Mouse (Mus musculus) bone marrow, adult 2 months (tissue): ENCODE results near the gene Evx1.

ENCODE experiments used
- CTCF ChIP-seq: fragments of 200-500 bp; IDR thresholded peaks from 2 replicates; pipeline ENCODE4 v1.5.1; 2011; ENCODE audit warnings: low read length, control low read depth; ENCODE audit not compliant: control insufficient read depth, insufficient read depth
- POLR2A ChIP-seq: fragments of 200-500 bp; IDR thresholded peaks from 2 replicates; pipeline ENCODE4 v1.6.1; 2011; ENCODE audit warnings: low read depth, mild to moderate bottlenecking, control low read depth, low read length, borderline replicate concordance; ENCODE audit not compliant: control insufficient read depth

DNA sequence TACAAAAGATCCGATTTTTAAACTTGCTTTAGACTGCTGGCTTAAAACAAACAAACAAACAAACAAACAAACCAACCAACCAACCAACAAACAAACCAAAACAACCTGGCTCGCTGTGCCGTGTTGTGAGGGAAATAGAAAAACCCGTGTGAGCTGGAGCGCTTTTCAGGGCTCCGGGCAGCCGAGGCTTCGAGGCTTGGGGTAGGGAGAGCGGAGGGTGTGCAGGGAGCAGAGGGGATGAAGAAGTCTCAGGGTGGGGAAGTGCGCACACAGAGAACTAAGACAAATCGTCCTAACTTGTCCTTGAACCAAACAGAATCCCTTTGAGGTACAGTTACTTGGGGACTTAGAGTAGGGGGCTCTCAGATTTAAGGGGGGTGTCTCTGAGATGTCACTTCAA, 38.7 kb upstream of the Evx1 start:
- TF ChIP-seq CTCF, result no peak
- TF ChIP-seq POLR2A, result no peak
